Mouse (Mus musculus) left cerebral cortex, adult 11 months (tissue): Measurements from ENCODE around the gene Olfr776.
"Not testable (repeated sequence)": the region's sequence is repeated elsewhere in the genome, so short reads cannot be mapped to it uniquely, and the experiment has no call there.

ENCODE experiments used
- DNase-seq: peaks from one replicate; pipeline ENCODE4 v3.0.0; 2022; ENCODE audit warnings: low spot score

Gene Olfr776

DNA sequence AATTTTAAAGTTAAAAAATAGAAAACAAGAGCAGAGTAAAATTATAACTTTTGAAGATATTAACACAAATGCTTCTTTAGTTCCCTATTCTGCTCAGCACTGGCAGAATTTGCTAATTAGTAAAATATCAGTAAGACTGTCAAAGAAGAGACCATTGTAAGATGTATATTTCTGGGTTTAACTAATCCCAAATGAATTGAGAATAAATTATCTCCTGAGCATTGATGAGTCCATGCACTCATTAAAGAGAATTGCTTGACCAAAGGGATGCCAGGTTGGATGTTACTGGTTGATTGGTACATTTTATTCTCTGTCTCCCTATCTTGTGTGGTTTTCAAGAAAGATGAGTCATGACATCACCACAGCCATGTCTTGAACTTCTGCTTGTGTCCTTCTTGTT, at the start of gene Olfr776:
TSS of gene Olfr776 (plus strand) at position 301 of the 400 bp plus-strand sequence.
- no peak for DNase-seq

DNA sequence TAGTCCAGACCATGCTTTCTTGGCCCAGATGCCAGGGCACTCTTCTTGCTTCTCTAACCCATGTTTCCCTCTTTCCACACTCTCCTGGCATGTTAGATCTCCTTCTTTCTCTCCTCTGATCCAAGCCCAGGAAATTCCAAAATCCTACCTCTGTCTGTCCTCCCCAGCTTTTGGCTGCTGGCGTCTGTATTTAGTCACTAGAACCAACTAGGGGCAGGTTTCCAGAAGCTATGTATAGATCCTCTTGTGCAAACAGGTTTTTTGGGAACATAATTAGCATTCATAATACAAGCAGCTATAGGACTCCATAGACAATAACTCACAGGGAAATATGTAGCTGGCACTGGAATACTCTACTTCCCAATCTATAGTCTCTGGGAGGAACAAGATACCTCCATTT, 28.2 kb upstream of the Olfr776 start:
- no peak for DNase-seq

DNA sequence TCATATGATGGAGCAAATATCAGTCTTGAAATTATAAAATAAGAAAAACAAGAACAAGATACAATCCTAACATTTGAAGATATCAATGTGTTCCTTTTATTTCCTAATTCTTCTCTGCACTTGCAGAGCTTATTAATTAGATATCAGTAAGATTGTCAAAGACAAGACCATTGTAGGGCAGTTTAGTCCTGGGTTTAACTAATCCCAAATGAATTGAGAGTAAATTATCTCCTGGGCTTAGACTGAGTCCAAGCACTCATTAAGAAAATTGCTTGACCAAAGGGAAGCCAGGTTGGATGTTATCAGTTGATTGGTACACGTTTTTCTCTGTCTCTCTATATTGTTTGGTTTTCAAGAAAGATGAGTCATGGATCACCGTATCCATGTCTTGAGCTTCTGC, 23.0 kb upstream of the Olfr776 start, which contains the start of gene Olfr774:
TSS of gene Olfr774 (plus strand) at position 301 of the 400 bp plus-strand sequence.
- DNase-seq, result no peak

DNA sequence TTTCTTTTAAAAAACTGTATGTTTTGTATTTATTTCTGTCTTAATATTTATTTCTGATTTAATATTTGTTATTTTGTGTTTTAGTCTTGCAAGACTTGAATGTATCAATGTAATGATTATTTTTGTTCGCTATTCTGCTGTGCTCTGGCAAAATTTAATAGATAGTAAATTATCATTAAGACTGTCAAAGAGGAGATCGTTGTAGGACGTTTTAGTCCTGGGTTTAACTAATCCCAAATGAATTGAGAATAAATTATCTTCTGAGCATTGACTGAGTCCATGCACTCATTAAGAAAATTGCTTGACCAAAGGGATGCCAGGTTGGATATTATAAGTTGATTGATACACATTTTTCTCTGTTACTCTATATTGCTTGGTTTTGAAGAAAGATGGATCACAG, 10.8 kb upstream of the Olfr776 start, which contains the start of gene Olfr775:
TSS of gene Olfr775 (plus strand) at position 301 of the 400 bp plus-strand sequence.
- no peak for DNase-seq

DNA sequence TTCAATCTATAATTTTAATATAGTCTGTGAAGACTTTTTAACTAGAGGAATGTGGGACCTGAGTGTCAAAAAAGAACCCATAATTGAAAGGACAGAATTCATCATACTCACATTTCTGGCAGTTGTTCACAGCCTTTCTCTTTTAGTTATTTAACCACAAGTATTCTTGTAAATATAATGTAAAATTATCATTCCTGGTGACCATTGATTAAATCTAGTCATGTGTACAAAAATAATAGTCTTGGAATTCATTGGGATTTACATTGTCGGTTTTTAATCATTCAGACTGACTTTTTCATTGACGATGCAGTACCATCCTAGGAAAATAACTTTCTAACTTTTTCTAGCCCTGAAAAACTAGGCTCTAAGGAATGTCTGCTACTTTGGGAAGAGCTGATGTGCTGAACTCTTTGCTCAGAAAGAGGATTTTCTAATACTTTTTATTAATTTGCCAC, 12.2 kb downstream of the Olfr776 start, which contains the start of gene Olfr777:
TSS of gene Olfr777 (minus strand) at position 405 of the 455 bp plus-strand sequence.
- no peak for DNase-seq

DNA sequence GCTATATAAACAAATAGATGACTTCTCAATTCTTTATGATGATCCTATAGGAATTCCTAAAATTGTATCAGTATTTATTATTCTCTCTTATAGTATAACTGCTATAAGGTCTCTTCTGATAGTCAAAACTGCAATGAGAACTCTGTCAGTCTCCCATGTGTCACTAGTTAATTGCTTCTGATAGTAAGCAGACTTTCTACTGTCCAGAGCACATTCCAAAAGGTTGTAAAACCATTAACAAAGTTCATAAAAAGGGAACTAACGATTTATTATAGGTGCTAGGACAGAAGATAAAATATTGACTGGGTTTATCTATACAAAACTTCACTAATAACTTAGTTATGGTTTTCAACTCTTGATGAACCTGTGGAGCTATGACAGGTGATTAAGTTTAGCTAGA, 54.0 kb downstream of the Olfr776 start:
- not testable (repeated sequence) for DNase-seq

DNA sequence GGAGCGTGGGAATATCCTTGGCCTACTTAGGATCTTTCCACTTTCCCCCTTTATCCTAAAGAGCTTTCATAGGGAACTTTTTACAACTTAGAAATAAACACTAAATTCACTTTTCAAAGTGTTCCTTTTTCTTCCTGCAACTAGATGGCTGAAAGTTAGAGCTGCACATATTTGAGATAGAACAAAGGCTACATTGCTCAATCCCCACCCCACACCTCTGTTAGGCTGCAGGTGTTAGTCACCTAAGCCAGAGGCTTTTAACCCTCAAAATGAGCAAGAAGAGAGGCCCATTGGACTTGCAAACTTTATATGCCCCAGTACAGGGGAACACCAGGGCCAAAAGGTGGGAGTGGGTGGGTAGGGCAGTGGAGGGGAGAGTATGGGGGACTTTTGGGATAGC, 54.6 kb downstream of the Olfr776 start:
- not testable (repeated sequence) for DNase-seq
